Mouse (Mus musculus) cerebellum, postnatal 14 days (tissue): ENCODE measurements at regions not wholly inside any gene's neighbourhood (a gene's known extent, or its start where the extent isn't known, plus 50 kb on each side); places are given as distances from the start of the nearest gene placed in this dataset.

ENCODE experiments used
- DNase-seq, 2 experiments: peaks; one replicate each; pipeline ENCODE4 v3.0.0; 2021; ENCODE audit warnings: mixed read lengths in 2 of 2

DNA sequence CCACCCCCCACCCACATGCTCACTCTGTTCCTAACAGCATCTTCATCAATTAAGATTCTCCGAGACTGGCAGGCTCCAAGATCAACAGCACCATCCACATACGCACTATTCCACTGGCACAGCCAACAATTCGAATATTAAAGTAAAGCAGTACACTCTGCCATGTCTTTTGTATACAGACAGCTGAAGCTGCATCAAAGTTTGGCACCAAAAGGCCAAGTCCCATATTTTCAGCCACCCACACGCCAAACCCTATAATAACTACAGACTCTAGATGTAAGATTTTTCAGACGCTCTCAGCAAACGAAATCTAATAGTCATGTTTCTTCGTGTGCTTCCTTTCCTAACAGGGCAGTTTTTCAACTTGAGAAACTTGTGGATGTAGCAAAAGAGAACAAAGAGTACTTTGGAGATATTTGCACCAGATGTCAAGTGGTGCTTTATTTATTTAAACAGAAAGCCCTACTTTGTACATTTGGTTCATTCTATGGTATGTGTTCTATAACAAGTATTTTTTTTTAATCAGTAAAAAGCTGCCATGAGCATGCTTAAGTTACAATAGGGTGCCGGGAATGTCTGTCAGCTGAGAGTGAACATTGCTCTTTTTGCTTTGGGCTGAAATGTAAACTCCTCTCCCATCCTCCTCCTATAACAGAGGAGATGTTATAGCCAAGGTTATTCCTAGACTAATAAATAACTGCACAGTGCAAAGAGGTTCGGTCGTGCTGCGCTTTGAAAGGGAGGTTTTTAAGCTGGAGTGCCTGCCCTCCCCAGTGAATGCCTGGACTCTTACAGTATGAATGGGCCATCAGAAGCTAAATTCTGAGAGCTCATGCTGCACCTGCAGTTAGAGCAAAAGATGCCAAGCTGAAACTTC, 686.9 kb downstream of the 1700064H15Rik start:
- DNase-seq = no peak

DNA sequence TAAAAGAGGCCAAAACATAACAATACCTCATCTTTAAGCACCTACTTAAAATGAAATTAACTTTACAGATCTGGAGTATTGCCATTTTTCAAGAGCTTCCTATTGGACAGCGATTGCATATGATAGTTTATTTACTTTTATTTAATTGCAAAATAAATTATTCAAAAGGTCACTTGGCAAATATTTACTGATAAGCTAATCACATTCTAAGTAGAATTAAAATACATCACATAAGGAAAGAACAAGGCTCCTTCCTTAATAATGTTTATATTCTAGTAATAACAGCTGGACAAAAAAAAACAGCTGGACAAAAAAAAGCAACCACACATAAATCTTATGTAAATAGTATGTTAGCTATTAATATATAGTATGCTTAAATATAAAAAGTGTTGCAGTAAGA, 668.1 kb downstream of the 1700064H15Rik start:
- no peak for DNase-seq

DNA sequence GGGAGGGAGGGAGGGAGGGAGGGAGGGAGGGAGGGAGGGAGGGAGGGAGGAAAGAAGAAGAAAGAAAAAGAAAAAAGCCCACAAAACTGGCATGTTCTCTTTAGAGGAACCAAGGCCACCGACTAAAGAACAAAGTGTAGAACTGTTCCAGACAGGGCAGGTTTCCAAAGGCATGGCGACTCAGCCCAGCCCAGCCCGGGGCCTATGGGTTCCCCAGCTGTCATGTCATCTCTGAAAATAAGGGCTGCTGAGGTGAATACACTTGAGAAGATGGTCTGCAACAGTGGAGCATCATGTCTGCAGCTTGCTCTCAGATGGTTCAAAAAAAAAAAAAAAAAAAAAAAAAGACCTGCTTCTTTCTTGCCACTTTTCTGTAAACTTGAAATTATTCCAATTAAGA, 639.8 kb downstream of the 1700064H15Rik start:
- peak; percentile 79 to 82 for DNase-seq

DNA sequence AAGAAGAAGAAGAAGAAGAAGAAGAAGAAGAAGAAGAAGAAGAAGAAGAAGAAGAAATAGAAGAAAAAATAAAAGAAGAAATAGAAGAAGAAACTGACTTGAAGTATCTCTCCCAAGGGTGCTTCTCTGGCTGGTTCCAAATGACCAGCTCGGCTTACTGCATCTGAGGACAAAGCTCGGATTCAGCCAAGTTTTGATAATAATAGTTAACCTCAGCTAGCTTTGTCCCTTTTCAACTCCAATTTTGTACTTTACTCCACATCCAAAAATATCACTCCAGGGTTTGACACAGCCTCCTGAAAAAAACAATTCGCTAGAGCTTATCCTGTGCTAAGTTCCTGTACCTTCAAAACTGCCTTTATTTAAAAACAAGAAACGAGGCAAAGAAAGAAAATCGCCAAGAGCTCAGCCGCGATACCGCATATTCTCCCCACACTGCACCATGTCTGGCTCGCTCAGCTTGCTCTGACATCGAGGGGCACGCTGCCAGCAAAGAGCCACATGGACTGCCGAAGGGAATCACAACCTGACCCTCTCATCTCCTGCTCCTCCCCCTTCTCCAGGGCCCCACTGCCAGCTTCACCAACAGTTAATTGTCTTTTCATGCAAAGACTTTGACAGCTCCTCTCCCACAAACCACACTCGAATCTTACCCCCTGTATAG, 638.8 kb downstream of the 1700064H15Rik start:
- DNase-seq = peak; percentile 98 to 99

DNA sequence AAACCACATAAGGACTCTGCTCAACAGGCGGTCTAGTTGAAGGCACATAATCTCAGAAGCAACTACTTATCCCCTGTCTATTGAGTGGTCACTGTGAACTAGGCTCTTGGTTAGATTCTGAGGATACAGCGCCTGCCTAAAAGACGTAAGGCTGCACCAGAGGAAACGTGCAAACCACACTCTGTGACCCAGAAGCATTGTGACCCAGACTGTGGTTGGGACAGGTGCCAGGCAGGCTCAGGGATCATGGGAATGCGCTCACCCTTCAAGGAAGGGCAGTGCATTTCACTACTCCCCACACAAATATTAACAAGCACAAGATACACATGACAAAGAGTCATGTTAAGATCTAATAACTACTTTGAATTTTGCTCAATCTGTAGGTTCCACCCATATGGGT, 628.3 kb downstream of the 1700064H15Rik start:
- peak; percentile 26 to 31 for DNase-seq

DNA sequence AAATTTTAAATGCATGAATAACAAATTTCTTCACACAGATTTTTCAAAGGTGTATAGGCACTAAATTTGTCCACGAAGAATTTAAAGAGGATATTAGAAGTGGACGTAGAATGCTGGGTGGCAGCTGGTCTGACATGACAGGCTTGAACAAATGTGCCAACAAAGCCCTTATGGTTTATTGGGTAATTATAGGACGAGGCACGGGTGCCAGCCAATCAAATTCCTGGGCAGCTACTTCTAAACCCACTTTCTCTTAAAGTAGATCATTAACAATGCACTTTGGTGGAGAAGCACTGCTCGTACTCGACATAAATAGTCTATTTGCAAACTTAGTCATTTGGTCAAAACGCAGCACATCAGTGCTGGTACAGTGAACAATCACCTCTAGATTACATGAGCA, 626.4 kb downstream of the 1700064H15Rik start:
- DNase-seq = peak; percentile 56 to 70

DNA sequence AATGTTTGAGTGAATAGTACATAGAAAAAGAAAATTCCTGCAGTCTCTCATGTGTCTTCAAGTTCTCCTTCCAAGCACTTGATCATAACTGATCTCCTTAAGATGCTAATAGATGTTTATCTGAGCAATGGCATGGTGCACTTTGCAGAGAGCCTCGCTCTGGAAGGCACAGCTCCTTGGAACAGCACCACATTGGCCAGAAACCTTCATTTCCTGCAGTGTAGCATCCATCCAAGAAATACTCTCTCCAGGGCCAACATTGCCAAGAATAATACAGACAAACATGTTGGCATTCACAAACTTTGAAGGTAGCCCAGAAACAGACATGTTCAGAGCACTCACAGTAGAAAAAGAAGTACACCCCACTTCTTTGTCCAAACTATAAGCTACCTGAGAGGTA, 623.7 kb downstream of the 1700064H15Rik start:
- DNase-seq = peak; percentile 54 to 75

DNA sequence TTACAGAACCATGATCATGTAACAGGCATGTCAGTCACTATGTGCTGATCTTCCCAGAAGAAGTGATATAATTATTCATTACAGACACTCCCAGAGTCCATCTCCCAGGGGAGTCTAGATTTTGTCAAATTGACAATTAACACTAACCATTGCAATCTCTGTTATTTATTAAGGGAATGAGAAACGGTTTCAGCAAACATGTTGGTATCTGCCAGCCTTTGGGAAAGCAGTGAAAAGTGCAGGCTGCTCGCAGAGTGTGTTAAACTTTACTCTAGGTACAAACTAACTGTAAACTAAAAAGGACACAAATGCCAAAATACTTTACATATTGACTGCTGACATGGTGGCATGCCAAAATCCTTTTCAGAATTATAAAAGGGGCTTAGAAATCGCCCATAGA, 583.9 kb downstream of the 1700064H15Rik start:
- DNase-seq = no peak

DNA sequence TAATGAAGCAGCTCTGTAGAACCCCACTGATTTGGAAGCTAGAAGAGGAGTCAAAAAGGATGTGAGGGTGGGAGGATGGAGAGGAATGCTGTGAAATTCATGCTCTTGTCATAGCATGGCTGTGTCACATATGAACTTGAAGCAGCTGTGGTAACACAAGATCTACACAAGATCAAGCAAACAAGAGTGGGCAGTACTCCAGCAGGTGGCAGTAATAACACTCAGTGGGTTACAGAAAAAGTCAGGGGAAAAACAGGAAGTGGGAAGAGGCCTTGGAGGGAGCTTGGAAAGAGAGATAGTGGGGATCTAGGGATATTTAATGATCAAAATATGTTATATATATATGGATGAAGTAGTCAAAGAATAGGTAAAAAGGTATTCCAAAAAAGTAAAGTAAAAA, 582.5 kb downstream of the 1700064H15Rik start:
- no peak for DNase-seq

DNA sequence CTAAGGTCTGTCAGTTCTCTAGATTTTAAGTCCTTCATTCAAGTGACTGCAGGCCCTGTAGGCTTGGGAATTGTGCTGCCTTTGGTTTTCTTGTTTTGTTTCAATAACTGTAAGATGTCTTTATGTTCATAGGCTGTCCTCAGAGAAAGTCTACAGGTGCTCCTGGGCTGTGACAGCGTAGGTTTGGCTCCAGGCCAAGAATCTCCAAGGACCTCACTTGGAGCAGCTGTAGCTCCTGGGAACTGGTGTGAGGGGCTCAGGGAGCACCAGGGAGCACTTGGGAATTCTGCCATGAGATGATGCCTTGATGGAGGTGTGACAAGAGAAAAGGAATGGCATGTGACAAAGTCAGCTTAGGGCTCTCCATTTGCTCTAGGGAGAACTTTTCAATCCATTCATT, 581.9 kb downstream of the 1700064H15Rik start:
- peak; percentile 8 to 31 for DNase-seq

DNA sequence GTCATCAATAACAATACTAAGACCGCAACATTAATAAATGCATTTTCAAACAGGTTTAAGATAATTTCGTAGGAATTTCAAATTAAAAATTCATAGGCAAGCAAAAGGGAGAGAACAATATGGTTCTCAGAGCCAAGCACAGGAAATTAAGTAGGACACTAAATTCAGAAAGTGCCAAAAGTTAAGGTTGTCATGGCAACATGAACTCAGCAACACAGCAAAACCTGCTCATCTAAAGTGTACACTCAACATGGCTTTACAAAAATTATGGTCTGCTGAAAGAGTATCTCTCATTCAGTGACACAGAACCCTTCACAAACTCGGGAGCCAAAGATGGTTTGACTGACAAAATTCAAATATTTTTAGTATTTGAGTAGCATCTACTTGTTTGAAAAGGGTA, 572.5 kb downstream of the 1700064H15Rik start:
- DNase-seq = no peak

DNA sequence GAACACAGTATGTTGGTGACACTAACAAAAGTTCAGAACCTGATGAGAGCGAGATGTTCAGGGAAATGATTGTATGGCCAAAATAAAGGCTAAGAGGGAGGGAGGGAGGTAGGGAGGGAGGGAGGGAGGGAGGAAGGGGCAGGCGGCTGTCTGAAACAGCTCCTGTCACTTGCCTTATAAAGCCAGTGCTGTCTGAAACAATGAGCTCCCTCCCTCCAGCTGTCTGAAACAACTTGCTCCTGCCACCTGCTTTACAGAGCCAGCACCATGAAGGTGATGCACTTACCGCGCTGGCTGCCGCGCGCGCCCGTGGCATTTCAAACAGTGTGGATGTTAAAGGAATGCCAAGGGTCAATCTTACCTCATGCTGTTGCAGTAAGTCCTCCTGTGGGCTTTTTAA, 571.9 kb downstream of the 1700064H15Rik start:
- DNase-seq = no peak

DNA sequence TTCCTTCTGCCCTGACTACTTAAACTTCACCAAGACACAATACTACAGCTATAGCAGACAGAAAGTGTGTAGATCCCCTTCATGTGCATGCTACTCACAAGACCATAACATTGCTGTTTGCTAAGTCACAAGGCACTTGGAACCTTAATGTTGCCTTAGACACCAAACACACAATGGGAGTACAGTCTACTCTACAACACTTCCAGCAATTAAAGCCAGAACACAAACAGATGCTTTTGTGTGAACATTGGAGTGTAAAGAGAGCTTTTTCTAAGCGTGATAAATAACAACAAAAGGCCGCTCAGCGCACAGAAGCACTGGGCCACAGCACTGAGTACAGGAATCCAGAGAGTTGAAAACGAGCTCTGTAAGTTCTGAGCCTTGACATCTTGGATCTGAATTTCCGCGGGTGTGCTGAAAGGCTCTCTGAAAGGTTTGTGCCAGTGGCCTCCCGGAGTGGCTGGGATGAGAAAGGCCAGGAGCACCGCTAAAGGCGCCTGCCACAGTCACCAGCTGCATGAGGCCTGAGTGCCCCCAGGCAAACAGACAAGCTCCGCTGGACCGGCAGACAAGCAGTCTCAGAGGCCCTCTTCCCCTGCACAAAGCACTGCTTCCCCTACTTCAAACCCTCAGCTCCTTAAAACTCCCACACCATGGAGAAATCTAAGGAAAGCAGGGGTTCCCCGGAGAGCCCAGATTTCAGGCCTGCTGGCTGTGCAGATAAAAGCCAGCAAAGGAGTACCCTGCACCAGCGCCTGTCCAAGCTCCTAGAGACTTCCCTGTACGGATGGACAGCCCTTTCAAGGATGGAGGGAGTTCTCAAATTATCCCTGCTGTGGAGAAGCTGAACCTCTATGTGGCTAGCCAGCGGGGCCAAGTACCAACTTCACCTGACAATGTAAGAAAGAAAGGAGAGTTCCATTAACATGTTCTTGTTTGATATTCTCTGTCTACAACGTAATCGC, 568.3 kb downstream of the 1700064H15Rik start:
- DNase-seq = peak; percentile 22 to 53

DNA sequence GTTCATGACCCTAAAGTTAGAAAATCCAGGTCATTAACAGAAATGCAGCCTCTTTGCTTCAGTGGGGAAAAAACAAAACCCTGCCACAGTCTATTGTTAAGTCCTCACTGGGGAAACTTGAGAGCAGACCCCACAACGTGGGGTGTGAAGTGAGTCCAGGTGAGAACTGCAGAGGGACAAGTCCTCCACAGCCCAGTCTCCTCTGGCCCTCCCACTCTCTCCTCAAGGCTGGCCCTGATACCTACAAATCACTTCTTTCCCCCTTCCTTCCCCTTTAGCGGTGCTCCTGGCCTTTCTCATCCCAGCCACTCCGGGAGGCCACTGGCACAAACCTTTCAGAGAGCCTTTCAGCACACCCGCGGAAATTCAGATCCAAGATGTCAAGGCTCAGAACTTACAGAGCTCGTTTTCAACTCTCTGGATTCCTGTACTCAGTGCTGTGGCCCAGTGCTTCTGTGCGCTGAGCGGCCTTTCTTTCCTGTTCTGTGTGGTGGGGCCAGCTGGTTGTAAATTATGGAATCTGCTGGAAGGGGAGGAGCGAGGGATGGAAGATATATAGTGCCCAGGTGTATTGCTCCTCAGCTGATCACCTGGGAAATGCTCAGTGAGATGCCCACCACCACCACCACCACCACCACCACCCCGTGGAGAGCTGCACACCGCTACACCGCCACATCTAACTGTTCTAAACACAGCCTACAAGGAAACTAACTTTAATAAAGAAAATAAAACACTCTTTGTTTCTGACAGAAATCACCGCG, 566.8 kb downstream of the 1700064H15Rik start:
- DNase-seq = peak; percentile 34 to 41

DNA sequence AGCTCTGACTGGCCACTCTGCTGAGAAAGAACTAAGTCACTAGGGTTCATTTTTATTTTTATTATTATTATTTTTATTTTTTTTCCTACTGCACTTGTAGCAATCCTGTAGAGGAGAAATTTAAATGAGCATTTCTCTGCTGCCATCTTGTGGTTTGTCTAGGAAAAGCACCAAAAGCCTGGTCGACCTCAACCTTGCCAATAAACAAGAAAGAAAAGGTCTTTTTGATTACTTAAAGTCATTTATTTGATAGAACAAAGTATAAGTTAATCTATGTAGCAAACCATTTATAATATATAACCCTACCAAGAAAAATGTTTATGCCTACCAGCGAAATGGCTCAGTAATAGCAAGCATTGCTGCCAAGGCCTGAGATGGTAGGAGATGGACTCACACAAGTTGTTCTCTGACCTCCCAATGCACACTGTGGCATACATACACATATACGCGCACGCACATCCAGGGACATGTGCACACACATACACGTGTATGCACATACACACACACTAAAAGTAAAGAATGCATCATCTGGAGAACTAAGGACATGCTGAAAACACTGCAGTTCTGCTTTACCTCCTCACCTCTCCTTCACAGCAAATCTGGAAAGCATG, 566.1 kb downstream of the 1700064H15Rik start:
- DNase-seq = peak; percentile 85 to 90

DNA sequence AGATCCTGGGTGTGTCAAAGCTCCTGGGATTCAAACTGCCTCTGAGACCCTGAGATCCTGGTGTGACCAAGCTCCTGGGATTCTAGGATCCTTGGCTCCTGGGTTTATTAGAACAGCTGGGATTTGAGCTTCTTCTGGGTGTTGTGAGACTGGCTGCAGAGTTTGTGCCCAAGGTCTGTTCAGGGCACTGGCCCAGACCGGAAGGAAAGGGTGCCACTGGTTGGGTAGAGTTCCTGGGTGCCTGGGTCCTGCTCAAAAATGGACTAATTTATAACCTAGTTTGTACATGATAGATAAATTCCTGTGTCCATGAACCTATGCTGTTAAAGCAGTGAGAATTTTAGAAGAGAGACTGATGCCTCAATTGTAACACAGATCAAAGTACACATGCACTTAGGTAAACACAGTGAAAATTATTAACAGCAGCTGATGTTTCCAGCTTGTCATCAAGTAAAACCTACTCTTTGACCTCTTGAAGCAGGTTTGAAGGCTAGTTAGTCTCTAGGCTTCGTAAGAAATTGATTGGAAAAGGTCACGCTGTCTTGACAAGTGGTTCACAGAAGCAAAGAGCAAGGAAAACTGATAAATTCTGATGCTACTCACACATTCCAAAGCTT, 561.2 kb downstream of the 1700064H15Rik start:
- DNase-seq = no peak
